Mouse (Mus musculus) C2C12 (cell line): ENCODE measurements at regions not wholly inside any gene's neighbourhood (a gene's known extent, or its start where the extent isn't known, plus 50 kb on each side); places are given as distances from the start of the nearest gene placed in this dataset.

Source experiments
- CEBPB ChIP-seq: IDR thresholded peaks from one replicate; pipeline ENCODE4 v1.6.1; 2011; ENCODE audit warnings: low read depth, mild to moderate bottlenecking, control low read depth, moderate library complexity
- CTCF ChIP-seq: IDR thresholded peaks from one replicate; pipeline ENCODE4 v1.5.1; 2011; ENCODE audit not compliant: control insufficient read depth, insufficient read depth, insufficient read length
- MAX ChIP-seq: IDR thresholded peaks from one replicate; pipeline ENCODE4 v1.6.1; 2011; ENCODE audit warnings: mild to moderate bottlenecking, control low read depth
- USF1 ChIP-seq: IDR thresholded peaks from one replicate; pipeline ENCODE4 v1.6.1; 2011; ENCODE audit warnings: low read depth, mild to moderate bottlenecking, control low read depth, moderate library complexity

- TF ChIP-seq MAX: no peak
- TF ChIP-seq USF1: no peak
- TF ChIP-seq CTCF: no peak
- no peak for TF ChIP-seq CEBPB
Measured at GRCm38 (mm10) chr6:6291781-6292180, 74.8 kb upstream of the Slc25a13 start.
